Mouse (Mus musculus) hindbrain, embryonic 11.5 days (tissue): Measurements from ENCODE around the gene Fbxl18. TPM values are rescaled to one million over a fixed set of nuclear protein-coding genes. Genes with fewer than 3 reads are reported as not detected.

ENCODE experiments used
- ATAC-seq: fragments of 200-750 bp; cut with Nextera tagmentation; 2 replicates; pipeline ENCODE4 v1.8.0; 2017; ENCODE audit warnings: mild to moderate bottlenecking, moderate TSS enrichment, moderate library complexity; ENCODE audit not compliant: low FRiP score
- DNase-seq: peaks from one replicate; pipeline ENCODE4 v3.0.0-alpha.2; 2015; ENCODE audit warnings: low spot score
- H3K27ac ChIP-seq: fragments of 300-500 bp; sonication (generic); 2 replicates; pipeline ENCODE4 v1.5.1; 2014; ENCODE audit warnings: mild to moderate bottlenecking, low read depth, low read length
- H3K27me3 ChIP-seq: fragments of 300-500 bp; sonication (generic); 2 replicates; pipeline ENCODE4 v1.6.1; 2014; ENCODE audit warnings: mild to moderate bottlenecking, low read length, moderate library complexity, mixed read lengths; ENCODE audit not compliant: control insufficient read depth, insufficient read depth
- H3K36me3 ChIP-seq: fragments of 300-500 bp; sonication (generic); 2 replicates; pipeline ENCODE4 v1.6.1; 2014; ENCODE audit warnings: mild to moderate bottlenecking, low read length, moderate library complexity, mixed read lengths; ENCODE audit not compliant: control insufficient read depth, insufficient read depth
- H3K4me1 ChIP-seq: fragments of 300-500 bp; sonication (generic); replicated peaks from 2 replicates; pipeline ENCODE4 v1.6.1; 2014; ENCODE audit warnings: low read length, mixed read lengths; ENCODE audit not compliant: control insufficient read depth, insufficient read depth
- H3K4me2 ChIP-seq: fragments of 300-500 bp; sonication (generic); replicated peaks from 2 replicates; pipeline ENCODE4 v1.6.1; 2014; ENCODE audit warnings: mild to moderate bottlenecking, low read depth, low read length
- H3K4me3 ChIP-seq: fragments of 300-500 bp; sonication (generic); 2 replicates; pipeline ENCODE4 v1.5.1; 2014; ENCODE audit warnings: low read depth, low read length
- H3K9ac ChIP-seq: fragments of 300-500 bp; sonication (generic); 2 replicates; pipeline ENCODE4 v1.6.1; 2014; ENCODE audit warnings: low read depth, low read length
- H3K9me3 ChIP-seq: fragments of 300-500 bp; sonication (generic); 2 replicates; pipeline ENCODE4 v1.6.1; 2016; ENCODE audit warnings: low read length; ENCODE audit not compliant: control insufficient read depth
- WGBS: fragments of 180-500 bp; shearing (Covaris S2); extraction: QIAGEN DNeasy Blood & Tissue Kit; methylation state at CpG from one replicate; pipeline ENCODE4 v1.1.7; 2014; 5-methylcytosine and 5-hydroxymethylcytosine counted together
- polyA plus RNA-seq: library from polyadenylated mRNA; unstranded; fragments of >200 nt; fragmentation: Nextera tagmentation; extraction: Ambion mirVana; gene quantifications from 2 replicates; pipeline ENCODE4 v1.2.1, GENCODE M21; 2014

Gene Fbxl18
- polyA plus RNA-seq, 1 experiment from 2014 or later, result 14.5 TPM

DNA sequence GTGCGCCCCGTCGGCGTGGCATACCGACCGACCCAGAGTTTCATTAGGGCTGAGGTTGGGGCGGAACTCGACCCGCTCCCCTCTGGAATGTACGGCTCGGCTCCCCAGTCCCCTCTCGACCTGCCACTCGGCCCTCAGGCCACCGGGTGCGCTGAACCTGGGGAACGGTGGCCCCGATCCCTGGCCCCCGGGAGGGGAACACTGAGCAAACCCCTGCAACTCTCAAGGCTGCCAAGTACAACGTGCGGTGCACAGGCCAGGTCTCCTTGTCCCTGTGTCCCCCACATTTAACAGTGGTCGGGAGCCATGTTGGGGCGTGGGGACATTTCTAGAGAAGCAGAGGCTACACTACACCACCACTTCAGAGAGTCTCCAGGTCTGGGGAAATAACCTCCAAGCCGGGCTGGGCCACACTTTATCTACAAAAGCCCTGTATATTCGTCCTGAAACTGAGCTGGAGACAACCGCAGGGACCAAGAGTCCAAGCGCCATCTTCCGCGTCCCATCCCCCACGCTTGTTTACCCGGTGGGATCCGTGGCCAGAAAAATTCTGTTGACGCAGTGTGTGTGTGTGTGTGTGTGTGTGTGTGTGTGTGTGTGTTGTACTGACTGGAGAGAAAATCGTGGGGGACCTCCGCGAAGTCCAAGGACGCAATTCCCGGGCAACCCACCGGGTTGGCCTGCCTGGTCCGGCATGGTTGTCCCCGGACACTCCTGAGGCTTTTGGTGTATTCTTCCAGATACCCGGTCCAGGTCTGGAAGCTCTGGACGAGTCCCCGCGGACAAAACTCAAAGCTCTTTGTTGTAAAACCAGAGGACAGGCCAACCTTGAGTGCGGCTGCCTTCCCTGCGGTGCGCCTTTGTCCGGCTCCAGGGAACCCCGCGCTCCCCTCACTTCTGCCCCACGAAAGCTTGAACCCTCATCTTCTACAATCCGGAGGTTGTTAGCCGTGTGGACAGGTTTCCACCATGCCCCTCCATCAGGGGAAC, 74.7 kb downstream of the Fbxl18 start:
- 0% methylated on average over 53 of the region's 53 CpGs for WGBS
- Histone ChIP-seq H3K9me3 (no peaks in the 10 kb centered on the region), H3K36me3 (no peaks in the 10 kb centered on the region), H3K4me3 (peak overlapping the region; percentile 99), H3K27me3 (no peaks in the 10 kb centered on the region), H3K4me1 (peaks cover 17% of the 10 kb centered on the region), H3K9ac (peak overlapping the region; percentile 99), H3K27ac (peak overlapping the region; percentile 100), H3K4me2 (peak overlapping the region; percentile 93)
- ATAC-seq (no peak), DNase-seq (peak; percentile 80)

DNA sequence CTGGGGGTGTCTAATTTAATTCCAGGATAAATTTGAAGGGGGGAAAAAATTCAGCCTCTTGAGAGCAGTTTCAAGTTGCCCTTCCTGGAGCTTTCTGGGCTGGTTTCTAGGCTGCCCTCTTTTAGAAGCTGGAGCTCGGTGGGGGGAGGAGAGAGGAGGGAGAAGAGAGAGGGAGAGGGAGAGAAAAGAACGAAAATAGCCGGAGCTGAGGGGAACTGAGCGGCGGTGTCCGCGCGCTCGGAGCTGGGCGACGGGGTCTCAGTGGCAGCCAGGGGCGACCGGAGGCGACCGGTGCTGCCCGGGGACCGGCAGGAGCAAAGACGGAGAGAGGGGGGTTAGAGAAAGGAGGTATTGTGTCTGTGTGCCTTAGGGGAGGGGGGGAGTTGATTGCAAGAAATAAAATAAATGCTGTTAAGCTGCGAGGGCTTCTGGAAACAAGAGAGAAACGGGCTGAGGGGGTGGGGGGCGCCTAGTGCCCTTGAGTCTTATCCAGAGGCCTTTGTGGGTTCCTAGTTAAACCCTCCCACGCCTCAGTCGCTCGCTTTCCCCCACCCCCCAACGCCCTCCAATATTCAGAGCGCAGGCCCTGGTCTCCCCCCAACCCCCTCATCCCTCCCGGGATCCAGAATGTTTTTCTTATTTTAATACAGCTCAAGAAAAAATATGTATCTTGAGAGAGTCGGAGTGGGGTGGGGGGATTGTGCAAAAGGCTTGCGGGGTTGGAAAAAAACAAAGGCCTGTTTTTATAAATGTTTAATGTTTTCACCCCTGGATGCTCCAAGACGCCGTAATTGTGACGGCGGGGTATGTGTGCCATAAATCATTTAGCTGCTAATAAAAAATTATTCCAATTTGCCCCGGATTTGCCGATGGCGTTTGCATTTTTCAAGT, 75.6 kb downstream of the Fbxl18 start:
- under 1% methylated on average over 36 of the region's 36 CpGs for WGBS
- no peaks in the 10 kb centered on the region for H3K27me3 ChIP-seq
- H3K4me1 ChIP-seq, result peaks cover 12% of the 10 kb centered on the region
- peak overlapping the region; percentile 99 for H3K4me3 ChIP-seq
- peak; percentile 25 for ATAC-seq
- H3K9me3 ChIP-seq, result no peaks in the 10 kb centered on the region
- H3K9ac ChIP-seq, result peak overlapping the region; percentile 99
- peak; percentile 86 for DNase-seq
- H3K27ac ChIP-seq, result peak overlapping the region; percentile 100
- no peaks in the 10 kb centered on the region for H3K36me3 ChIP-seq
- H3K4me2 ChIP-seq, result peak overlapping the region; percentile 93

DNA sequence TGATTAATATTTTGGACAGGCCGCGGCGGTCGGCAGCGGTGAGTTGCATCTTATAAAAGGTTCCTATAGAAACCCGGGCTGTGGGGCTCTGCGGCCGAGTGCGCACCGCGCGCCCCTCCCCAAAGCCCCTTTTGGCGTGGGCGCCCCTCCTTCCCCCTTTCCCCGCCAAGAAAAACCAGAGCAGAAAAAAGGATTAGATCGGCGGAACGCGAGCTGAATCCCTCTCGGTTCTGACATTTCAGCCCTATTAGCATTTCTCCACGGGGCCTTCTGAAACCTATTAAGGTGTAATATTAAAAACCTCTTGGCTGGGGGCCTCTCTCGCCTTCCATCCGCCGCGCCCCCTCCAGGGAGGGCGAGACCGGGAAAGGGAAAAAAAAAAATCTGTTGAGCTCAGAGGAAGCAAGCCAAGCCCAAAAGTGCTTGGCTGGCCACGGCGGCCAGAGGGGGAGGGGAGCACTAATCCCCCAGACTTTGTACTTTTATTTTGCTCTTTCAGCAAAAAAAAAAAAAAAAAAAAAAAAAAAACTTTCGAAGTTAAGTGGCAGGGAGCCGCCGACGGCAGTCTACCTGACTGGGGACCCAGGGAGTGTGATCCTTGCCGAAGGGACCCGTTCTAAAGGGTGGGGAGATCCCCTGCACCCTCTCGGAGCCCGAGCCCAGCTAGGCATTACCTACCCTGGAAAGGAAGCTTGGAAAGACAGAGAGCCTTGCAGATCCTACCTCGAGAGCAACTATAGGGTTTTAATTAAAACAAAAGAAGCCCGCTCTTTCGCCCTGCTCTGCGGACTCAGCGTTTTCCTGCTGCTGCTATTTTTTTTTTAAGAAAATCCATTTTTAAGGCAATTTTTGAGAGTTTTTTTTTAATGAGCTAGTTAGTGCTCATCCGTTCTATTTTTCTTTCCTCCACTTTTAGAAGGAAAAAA, 76.5 kb downstream of the Fbxl18 start:
- Histone ChIP-seq H3K27ac (peak overlapping the region; percentile 100), H3K4me2 (peak overlapping the region; percentile 93), H3K4me3 (peak overlapping the region; percentile 99), H3K27me3 (no peaks in the 10 kb centered on the region), H3K4me1 (peaks cover 6% of the 10 kb centered on the region), H3K9ac (peak overlapping the region; percentile 99), H3K36me3 (no peaks in the 10 kb centered on the region), H3K9me3 (no peaks in the 10 kb centered on the region)
- under 1% methylated on average over 41 of the region's 43 CpGs for WGBS
- peak; percentile 84 for DNase-seq
- ATAC-seq, result no peak

DNA sequence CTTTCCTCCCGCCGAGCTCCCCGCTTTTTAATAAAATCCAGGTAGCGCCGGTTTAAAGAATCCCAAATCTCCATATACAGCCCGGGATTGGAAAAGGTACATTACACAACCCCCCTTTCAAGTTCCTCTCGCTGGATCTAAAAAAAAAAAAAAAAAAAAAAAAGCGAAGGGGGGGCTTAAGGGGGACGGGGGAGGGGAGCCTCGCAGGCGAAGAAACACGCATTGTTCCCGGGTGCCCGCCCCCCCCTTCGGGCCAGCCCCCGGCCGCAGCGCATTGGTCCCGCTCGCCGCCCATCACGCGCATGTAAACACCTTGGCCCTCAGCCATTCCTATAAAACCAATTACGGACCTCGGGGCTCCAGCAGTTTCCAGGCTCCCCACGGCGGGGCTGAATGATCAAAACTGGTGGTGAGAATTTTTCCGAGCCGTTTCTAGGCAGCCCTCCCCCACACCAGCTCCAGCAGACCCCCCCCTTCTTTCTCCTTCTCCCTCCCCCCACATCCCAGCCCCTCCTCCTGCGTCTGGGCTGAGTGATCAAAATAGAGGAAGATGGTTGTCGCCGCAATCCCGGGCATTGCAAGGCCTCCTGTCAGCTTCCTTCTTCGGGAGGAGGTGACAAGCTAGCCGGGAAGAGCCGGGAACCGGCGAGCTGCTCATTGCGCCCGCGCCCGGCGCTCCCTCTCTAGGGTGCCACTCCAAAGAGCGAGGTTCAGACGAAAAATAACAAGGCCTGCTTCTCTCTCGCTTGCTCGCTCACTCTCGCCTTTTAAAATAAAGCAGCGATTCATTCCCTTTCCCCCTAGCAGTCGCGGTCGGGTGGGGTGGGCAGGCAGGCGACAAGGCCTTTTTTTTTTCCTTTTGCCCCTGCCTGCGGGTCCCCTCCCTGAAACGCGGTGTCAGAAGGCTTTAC, 77.4 kb downstream of the Fbxl18 start, which contains the start of gene Tnrc18:
Gene Tnrc18 (minus strand): TSS at position 139 of the 911 bp plus-strand sequence.
- Histone ChIP-seq H3K9me3 (no peaks in the 10 kb centered on the region), H3K9ac (peak within 1 kb of the TSS; percentile 100), H3K4me3 (peak within 1 kb of the TSS; percentile 99), H3K4me2 (peak within 1 kb of the TSS; percentile 95), H3K27me3 (no peaks in the 10 kb centered on the region), H3K4me1 (no peaks in the 10 kb centered on the region; the same call in 1 of the 2 replicates), H3K36me3 (no peaks in the 10 kb centered on the region), H3K27ac (peak within 1 kb of the TSS; percentile 100)
- WGBS, result under 1% methylated on average over 55 of the region's 56 CpGs
- peak; percentile 80 for ATAC-seq
- peak; percentile 99 for DNase-seq

Other genes with a start within 250 kb of the Fbxl18 start
- gene Slc29a4, start 202.9 kb downstream of the Fbxl18 start, polyA plus RNA-seq, result 24.1 and 24.7 TPM in 2 replicates
- gene Tnrc18, start 77.8 kb downstream of the Fbxl18 start, polyA plus RNA-seq, result 30.7 and 44.0 TPM in 2 replicates
- gene Actb, start 11.3 kb upstream of the Fbxl18 start, polyA plus RNA-seq, result 15,671 and 16,656 TPM in 2 replicates
- gene Fscn1, start 64.9 kb upstream of the Fbxl18 start, polyA plus RNA-seq, result 570 and 615 TPM in 2 replicates
- 31.1 and 49.5 TPM in 2 replicates for gene Rnf216, start 217.6 kb upstream of the Fbxl18 start, polyA plus RNA-seq